Mouse (Mus musculus) layer of hippocampus, postnatal 25 days (tissue): ENCODE measurements around the gene Aldh1a1. TPM values are rescaled to one million over a fixed set of nuclear protein-coding genes. Genes with fewer than 3 reads are reported as not detected.

Experiments used
- DNase-seq, 2 experiments: peaks; one replicate each; pipeline ENCODE4 v3.0.0; 2022; ENCODE audit warnings: mixed read lengths in 2 of 2, low spot score in 1 of 2; ENCODE audit errors: extremely low spot score in 1 of 2
- total RNA-seq, 2 experiments: library from RNA; stranded (reverse); gene quantifications; 2 replicates each; pipeline ENCODE4 v1.2.3; 2021

The Aldh1a1 gene
- total RNA-seq, 2 experiments from 2014 or later: 69.3 to 69.5 TPM

- DNase-seq: no peak
Observed at GRCm38 (mm10) chr19:20549409-20549808, 56.9 kb downstream of the Aldh1a1 start.

DNA sequence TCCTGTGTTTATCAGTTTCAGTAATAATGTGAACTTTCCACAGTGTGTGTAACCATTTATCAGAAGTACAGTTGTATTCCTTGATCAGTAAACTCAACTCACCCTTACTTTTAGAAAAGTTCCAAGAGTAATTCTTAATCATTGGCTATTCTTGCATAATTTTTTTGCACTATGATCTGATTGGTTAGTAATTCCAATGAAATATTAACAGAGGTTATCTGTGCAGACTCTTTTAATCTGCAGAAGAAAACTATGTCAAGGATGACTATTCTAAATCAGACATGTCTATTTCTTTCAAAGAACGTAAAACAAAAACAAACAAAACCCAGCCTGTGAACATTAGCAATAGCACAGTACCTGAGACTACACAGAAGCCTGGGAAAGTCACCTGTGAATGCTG, 62.9 kb downstream of the Aldh1a1 start:
- no peak for DNase-seq

- DNase-seq: no peak
Observed at GRCm38 (mm10) chr19:20557211-20557610, 64.7 kb downstream of the Aldh1a1 start.

DNA sequence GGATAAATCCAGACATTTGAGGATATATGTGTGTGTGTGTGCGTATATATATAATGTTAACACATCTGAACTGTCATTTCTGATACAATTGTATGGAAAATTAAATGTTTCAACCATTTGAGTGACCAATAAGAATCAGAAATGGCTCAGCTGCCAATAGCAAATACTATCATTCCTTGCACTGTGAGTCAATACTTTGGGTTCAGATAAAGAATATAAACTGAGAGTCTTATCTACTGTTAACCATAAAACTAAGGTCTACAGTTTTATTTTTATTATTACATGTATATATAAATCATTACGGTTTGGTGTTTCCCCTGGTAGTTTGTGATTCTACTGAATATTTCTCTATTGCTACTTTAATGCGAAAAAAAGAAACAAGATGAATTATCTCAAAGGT, 65.6 kb downstream of the Aldh1a1 start:
- no peak for DNase-seq

- DNase-seq: no peak
Observed at GRCm38 (mm10) chr19:20558544-20558943, 66.0 kb downstream of the Aldh1a1 start.

GRCm38 (mm10) chr19:20558952-20559351, 66.4 kb downstream of the Aldh1a1 start:
- DNase-seq: no peak

GRCm38 (mm10) chr19:20559952-20560351, 67.4 kb downstream of the Aldh1a1 start:
- no peak for DNase-seq

DNA sequence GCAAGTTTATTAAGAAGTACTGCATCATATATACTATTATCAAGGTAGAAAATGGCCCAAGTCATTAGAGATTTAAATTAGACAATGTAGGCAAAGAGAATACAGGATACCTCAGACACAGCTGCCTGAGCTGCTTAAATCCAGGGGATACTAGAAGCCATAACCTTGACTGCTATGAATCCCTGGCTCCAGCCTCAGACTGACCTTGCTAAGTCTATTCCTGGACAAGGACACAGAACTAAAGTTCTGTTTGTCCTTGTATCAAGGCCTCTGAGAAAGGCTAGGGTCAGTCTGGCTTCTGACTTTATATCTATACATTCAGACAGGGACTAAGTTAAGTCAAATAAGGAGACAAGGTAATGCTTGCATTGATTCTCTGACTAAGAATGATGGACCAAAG, 69.9 kb downstream of the Aldh1a1 start:
- no peak for DNase-seq

DNA sequence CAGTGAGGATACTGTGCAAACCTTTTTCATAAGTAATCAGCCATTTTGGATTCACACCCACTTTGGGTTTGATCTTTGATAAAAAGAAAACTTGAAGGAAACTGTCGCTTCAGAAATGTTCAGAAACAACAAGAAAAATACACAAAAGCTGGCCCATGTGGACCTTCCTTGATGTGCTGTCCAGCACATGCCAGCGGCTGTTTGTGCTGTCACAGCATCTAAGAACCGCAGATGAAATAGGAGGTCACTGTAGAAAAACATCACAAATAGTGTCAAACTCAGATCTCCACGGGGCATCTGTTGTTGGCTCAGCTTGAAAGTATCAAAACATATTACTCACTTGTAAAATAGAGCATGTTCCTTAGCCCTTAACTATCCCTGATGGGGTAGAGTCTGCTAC, 73.8 kb downstream of the Aldh1a1 start:
- DNase-seq: no peak

GRCm38 (mm10) chr19:20567039-20567438, 74.5 kb downstream of the Aldh1a1 start:
- no peak for DNase-seq

- DNase-seq: no peak
Observed at GRCm38 (mm10) chr19:20576984-20577383, 84.5 kb downstream of the Aldh1a1 start.

DNA sequence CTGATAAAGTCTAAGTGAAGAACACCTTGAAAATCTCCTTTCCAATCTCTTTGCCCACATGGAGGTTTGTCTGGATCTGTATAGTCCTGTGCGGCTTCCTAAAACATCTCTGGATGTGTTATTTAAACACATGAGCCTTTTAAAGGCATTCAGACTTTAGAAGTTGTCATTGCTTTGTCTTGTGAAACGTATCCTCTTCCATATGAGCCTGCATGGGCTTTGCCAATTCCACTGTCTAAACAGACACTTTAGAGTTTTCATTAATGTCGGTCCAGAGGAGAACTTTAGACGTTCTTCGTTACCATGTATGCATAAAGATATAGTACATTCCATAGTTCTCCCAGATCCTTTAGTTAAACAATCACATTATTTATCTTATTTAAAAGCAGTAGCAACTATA, 84.9 kb downstream of the Aldh1a1 start:
- no peak for DNase-seq

DNA sequence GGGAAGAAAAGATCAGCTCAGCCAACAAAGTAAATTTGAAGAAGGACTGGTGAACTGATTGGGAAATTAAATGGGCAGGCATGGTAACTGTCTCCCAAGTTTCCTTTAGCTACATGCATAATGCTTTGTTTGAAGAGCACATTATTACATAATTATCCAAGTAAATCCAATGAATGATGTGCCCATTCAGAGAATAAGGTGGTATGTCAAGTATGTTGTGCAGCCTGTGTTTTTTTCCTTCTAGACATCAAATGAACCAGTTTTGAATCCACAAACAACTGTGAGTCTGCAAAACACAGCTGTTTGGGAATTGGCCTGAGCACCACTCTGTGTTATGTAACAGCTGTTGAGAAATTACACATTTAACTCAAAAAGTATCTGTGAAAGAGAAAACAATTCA, 107.4 kb downstream of the Aldh1a1 start:
- no peak for DNase-seq

- no peak for DNase-seq
Observed at GRCm38 (mm10) chr19:20601739-20602138, 109.2 kb downstream of the Aldh1a1 start.

DNA sequence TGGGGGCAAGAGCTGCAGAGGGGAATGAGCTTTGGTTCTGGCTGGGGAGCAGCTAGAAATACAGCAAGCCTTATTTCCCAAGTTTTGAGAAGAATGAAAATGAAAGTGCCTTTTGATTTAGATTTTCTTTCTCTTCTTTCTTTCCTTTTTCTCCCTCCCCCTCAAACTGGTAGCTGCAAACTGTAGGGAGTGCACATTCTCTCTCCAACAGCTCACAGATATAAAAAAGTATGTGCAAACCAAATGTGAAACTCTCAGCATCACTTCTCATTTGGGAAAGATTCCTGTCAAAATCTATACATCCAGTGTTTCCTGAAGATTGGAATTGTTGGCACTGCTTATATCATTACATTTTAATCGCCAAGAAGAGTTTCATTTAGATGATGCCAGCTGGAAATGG, 110.7 kb downstream of the Aldh1a1 start:
- no peak for DNase-seq

DNA sequence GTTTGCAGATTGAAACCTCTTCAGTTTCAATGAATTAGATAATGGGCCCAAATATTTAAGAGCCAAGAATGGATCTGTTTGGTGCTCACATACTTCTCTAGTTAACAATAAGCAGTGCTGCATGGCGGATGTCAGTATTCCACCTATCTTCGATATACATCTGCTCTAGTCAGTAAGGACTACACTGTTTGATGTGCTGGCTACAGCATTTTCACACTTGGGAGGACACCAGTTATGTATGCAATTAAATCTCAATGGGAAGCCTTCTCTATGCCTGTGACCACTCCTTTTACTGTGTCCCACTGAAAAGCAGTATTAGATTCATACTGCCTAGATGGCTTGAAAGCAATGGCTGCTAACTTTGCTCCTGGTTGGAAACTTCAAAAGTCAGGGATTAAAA, 111.4 kb downstream of the Aldh1a1 start:
- DNase-seq: no peak

GRCm38 (mm10) chr19:20614252-20614930, 121.9 kb downstream of the Aldh1a1 start:
- DNase-seq: no peak

DNA sequence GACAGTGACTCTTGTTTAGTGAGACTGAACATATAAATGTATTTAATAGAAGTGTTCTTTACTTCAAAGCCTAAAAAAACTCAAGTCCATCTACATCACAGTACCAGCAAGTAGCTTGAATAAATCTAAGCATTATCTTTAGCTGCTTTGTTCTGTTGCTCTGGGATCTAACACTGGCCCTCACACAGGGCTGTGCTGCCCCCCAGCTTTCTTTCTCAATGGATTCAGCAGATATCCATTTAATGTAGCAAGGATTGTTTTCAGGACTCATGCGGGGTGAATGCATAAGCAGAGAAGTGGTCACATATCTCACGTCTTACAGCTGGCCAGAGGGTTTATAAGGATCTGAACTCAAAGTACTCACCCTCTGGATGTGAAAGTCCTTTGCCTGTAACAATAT, 129.9 kb downstream of the Aldh1a1 start:
- DNase-seq: no peak

DNA sequence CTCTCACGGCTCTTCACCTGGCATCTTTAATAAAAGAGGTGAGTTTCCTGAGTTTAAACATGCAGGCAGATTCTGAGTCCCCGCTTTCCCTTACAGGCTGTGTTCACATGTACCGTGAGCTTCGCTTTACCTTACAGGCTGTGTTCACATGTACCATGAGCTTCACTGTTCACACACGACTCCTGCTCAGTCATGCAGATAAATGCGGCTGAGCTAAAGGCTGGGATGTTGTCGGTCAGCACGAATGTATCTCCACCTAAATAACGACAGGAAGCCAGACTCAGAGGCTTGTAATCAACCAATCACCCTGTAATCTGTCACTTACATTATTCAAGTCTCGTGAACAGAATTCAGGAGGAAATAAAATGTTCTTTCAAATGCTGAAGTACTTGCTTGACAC, 130.9 kb downstream of the Aldh1a1 start:
- DNase-seq: no peak

GRCm38 (mm10) chr19:20631020-20631419, 138.5 kb downstream of the Aldh1a1 start:
- DNase-seq: no peak

- no peak for DNase-seq
Observed at GRCm38 (mm10) chr19:20633876-20634691, 141.6 kb downstream of the Aldh1a1 start.

DNA sequence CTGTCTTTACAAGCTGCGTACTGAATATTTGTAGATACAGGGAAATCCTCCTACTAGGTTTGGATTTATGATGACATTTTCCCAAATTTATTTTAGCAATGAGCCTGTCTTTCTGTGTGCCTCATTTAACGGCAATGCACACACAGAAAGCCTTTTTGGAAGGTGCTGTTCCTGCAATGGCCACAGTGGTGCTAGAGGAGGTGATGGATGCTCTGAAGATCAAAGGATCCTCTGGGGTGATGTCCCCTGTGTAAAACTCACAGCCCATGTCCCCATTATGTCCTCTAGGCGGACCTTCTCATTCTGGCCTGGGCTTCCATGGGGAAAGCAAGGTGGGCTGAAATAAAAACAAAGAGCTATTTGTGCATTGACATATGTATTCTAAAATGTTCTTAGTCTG, 151.8 kb downstream of the Aldh1a1 start:
- no peak for DNase-seq
